Mouse (Mus musculus) monocyte, adult 2 months (primary cell): ENCODE data around the gene Ppp1r15a.
"Not testable (repeated sequence)": the region's sequence is repeated elsewhere in the genome, so short reads cannot be mapped to it uniquely, and the experiment has no call there.

ENCODE experiments used
- DNase-seq, 2 experiments: peaks; one replicate each; pipeline ENCODE4 v3.0.0; 2022; ENCODE audit warnings: low spot score in 2 of 2, low read depth in 1 of 2

Gene Ppp1r15a

GRCm38 (mm10) chr7:45551512-45551883 lies 25.4 kb upstream of the Ppp1r15a start:
- DNase-seq, result no peak

DNA sequence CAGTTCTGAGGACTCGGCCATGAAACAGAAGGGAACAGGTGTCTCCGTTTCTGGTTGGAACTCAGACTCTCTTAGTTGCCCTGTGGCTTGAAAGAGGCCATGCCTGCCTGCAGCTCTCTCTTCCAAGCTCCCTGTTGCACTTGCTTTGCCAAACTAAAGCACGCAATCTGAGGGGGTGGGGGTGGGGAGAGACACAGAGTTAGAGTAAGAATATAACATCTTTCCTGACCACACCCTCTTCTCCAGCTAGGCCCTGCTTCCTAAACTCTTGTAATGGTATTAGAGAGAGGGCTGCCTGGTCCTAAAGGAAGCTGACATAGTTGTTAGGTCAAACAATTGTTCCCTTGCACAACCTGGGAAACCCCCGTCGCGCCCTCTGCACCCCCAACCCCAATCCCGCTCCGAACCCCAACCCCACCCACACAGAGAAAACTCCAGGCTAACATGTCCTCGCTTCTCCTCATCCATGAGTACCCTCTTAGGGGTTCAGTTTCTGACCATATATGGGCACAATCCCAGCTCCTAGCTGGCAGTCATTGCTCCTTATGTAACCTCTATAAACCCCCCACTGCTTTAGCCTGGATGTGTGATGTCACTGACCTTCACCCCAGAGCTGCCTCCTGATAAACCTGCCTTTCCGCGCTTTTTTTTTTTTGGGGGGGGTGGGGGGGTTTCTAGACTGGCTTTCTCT lies 24.9 kb upstream of the Ppp1r15a start:
- DNase-seq, result no peak

- DNase-seq, result no peak
Measured at GRCm38 (mm10) chr7:45549641-45550436, 23.8 kb upstream of the Ppp1r15a start.

GRCm38 (mm10) chr7:45544525-45544924 lies 18.5 kb upstream of the Ppp1r15a start:
- no peak for DNase-seq

DNA sequence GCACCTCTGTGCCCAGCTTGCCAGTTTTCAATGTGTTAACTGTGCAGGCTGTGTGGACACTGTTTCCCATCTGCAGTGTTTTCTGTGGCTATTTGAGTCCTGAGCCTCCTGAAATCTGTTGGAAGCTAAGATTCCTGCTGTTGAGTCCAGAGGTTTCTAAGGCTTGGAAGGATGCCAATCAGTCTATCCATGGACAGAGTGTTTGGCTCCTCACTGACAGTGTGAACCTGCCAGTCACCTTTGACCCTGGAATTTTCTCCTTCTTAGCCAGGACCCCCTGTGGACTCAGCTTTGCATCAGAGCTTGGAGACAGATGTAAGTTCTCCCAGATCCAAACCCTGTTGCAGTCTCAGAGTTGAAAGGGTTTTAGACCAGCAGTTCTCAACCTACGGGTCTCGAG lies 14.1 kb upstream of the Ppp1r15a start:
- no peak for DNase-seq

DNA sequence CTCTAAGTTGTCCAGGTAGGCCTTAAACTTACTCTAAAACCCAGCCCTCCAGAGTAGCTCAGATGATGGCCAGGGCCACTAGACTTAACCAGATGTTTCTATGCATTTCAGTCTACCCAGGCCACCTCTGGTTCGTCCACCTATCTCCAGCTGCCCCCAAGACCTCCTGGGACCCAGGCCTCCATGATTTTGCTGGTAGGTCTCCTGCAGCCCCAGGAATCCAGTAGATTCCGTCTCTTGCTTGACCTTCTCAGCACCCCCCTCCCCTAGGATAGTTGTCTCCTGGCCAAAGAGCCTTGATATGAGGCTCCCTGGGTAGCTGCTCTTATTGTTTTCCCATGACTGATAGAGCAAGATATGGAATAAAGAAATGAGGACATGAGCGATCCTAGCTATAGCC lies 13.0 kb upstream of the Ppp1r15a start:
- DNase-seq, result no peak

DNA sequence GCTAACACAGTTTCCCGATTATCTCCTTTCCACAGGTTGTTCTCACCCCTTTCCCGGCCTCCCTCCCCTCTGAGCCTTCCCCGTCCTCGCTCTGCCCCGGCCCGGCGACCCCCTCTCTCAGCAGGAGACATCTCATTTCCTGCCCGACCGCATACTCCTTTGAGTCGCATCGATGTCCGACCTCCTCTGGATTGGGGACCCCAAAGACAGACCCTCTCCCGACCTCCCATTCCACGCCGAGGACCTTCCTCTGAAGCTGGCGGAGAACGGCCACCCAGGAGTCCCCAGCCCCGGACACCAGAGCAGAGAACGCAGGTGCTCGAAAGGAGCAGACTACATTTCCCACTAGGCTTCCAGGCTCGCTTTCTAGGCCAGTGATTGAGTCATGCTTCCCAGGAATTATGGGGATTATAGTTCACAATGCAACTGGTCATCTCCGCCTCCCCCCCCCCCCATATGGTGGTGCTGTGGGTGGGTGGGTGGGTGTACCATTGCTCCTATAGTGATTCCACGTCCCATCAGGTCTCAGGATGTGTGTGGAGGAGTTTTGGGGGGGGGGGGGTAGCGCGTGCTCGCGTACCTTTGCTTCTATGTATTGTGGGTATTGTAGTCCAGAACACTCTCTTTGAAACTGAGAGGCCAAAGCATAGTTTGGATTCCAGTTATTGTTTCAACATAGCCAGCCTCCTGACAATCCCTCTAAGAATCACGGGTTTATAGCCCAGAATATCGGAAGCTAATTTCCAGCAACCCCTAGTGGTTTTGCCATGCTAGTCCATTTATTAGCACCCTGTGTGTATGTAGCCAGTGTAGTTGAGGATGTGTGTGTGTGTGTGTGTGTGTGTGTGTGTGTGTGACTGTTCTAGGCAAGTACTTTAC lies 12.3 kb upstream of the Ppp1r15a start:
- DNase-seq, result no peak

DNA sequence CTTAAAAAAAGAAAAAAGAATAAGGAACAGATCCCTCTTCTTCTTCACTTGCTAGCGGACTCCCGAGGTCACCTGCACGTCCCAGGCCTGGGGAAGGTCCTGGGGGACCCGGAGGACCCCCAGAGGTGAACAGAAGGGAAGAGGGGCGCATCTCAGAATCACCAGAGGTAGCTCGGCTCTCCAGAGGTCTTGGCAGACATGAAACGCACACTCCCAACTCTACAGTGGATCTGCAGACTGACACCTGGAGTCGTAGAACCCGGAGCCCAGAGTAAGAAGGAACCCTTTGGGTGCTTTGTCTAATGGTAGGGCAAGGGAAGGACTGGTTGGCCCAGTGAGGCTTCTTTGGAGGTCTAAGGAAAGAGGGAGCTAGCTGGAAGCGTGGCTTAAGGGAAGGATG lies 11.5 kb upstream of the Ppp1r15a start:
- DNase-seq, result no peak

DNA sequence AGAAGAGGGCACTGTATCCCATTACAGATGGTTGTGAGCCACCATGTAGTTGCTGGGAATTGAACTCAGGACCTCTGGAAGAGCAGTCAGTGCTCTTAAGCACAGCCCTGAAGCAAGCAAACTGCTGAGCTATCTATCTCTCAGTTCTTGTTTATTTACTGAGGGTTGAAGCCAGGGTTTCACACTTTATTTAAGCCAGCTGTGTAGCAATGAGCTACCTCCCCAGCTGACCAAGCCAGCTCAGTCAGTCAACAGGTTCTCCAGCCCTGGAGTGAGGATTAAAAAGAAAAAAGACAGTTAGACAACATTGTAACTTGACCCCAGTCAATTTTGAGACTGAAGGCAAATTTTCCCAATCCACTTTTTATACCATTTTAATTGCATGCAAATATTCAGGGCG lies 9.6 kb upstream of the Ppp1r15a start:
- DNase-seq, result no peak

- no peak for DNase-seq
Measured at GRCm38 (mm10) chr7:45530643-45531042, 4.6 kb upstream of the Ppp1r15a start.

DNA sequence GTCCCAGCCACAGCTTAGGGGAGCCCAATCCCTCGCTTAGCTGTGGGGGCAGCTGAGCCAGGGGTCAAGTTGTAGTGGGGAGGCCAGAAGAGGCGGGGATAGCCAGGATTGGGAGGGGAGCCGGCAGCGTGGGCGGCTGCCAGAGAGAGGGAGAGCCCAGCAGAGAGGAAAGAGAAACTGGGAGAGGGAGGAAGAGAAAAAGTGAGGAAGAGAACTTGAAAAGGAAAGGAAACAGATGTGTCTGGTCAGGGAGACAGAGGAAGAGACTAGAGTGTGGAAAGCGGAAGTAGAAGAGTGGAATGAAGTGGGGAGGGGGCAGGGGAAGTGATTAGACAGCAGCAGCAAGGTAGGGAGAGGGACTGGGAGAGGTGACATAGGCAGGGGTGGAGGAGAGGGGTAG lies 3.4 kb upstream of the Ppp1r15a start:
- no peak for DNase-seq

DNA sequence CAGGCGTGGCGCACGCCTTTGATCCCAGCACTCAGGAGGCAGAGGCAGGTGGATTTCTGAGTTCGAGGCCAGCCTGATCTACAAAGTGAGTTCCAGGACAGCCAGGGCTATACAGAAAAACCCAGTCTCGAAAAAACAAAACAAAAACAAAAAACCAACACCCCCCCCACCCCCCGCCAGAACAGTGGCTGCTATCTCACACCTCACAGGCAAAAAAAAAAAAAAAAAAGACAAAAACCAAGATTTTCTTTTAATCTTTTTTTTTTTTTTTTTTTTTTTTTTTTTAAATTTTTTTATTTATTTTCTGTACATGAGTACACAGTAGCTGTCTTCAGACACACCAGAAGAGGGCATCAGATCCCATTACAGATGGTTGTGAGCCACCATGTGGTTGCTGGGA lies 1.1 kb upstream of the Ppp1r15a start:
- not testable (repeated sequence) for DNase-seq

DNA sequence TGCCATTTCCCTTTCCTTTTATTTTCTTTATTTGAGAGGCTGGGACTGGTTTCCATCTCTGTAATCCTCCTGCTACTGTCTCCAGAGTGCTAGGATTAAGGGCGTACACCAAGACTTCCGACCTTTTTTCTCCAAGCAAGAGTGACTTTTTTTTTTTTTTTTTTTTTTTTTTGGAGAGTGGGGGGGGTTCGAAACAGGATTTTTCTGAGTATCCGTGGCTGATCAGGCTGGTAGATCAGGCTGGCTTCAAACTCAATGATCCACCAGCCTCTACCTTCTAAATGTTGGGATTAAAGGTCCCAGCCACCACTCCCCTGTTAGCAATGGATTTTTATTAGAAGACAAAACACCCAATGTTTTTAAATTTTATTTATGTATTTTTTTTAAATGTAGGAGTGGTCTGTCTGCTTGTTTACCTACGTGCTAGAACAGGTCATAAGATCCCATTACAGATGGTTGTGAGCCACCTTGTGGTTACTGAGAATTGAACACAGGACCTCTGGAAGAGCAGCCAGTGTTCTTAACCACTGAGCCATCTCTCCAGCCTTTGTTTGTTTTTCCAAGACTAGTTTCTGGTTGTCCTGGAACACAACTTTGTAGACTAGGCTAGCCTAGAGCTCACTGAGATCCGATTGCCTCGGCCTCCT lies 529 bp upstream of the Ppp1r15a start:
- no peak for DNase-seq

- DNase-seq, result no peak
Measured at GRCm38 (mm10) chr7:45524841-45525621, 1.0 kb downstream of the Ppp1r15a start.

GRCm38 (mm10) chr7:45523678-45524170 lies 2.3 kb downstream of the Ppp1r15a start:
- no peak for DNase-seq

- no peak for DNase-seq
Measured at GRCm38 (mm10) chr7:45522957-45523676, 3.0 kb downstream of the Ppp1r15a start.

DNA sequence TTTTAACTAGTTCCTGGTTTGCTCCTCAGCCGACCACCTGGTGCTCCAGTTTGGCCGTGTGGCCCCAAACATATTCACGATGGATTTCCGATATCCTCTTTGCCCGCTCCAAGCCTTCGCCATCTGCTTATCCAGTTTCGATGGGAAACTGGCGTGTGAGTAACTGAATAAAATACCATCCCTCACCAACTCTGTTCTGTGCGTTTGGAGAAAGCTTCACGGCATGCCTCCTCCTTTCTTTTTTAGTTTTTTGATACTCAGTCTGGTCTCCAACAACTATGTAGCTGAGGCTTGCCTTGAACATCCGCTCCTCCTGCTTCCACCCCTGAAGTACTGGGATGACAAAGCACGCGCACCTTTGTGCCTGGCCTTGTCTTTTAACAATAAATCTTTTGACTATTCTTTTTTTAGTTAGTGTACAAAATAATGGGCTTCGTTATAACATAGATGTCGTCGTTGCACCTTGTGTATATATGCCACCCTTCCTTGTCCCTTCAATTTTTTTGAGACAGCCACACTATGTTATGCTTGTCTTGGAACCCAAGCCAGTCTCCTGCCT lies 3.8 kb downstream of the Ppp1r15a start:
- DNase-seq, result no peak

DNA sequence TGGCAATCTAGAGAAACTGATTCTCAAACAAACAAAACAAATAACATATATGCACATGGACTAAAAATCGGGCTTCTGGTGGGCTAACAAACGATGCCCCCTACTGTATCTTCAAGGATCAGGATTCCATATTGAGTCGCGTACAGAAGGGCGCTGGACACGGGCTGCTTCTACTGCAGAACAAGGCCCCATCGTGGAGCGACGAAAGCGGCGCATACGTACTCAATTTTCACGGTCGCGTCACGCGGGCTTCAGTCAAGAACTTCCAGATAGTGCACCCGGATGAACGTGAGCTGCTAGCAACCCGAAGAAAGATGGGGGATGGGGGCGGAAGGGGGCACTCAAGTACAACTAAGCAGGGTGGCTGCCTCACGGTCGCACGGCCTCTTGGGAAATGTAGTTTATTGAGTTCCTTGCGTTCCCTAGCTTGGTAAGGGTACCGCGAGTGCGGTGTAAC lies 4.3 kb downstream of the Ppp1r15a start:
- peak; percentile 55 to 78 for DNase-seq

- no peak for DNase-seq
Measured at GRCm38 (mm10) chr7:45520605-45521004, 5.5 kb downstream of the Ppp1r15a start.
